Mouse (Mus musculus) urinary bladder, postnatal 25 days (tissue): ENCODE measurements around the gene Otogl.
A peak's percentile ranks its signal among the peaks of the same experiment; 100 is the strongest.

Experiments
- DNase-seq: peaks from one replicate; pipeline ENCODE4 v3.0.0; 2022; ENCODE audit warnings: low spot score

The Otogl gene

DNA sequence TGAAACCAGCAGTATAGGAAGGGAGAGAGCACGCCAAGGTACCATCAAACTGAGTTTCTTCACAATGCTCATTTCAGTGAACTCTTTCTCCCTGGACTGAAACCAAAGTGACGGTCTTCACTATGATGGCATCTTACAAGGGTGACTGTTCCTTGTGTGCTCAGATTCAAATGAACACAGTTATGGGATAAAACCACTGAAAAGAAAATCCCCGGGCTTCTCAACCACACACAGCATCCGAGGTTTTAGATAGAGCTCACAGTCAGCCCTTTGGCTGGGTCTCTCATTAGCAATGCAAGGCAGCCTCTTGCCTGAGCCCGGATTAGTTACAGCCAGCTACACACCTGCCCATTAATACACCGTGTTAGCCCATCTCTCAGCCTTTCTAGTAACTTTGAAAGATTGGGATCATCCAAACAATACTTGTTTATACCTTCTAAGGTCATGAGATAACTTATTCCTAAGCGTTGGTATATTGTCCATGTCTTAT, at the start of gene Otogl:
Gene Otogl, minus strand, starts transcription at position 51 of the 490 bp plus-strand sequence.
- no peak for DNase-seq

DNA sequence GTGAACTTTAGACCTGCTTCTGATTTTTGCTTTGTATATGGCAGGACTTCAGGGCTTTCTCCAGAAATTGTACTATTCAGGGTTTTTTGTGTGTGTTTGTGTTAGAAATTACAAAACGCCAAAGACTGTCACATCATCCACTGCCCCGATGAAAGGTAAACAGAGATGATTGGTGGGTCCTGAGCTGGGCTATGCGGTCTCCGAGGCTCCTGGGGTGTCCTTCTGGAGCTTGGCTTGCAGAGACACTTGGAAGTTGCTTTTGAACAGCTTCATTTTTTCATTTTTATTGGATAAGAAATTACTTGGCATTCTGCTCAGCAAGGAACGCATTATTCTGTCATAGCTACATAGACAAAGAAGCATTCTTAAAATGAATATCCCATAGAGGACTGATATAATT, 44.7 kb upstream of the Otogl start:
- no peak for DNase-seq

DNA sequence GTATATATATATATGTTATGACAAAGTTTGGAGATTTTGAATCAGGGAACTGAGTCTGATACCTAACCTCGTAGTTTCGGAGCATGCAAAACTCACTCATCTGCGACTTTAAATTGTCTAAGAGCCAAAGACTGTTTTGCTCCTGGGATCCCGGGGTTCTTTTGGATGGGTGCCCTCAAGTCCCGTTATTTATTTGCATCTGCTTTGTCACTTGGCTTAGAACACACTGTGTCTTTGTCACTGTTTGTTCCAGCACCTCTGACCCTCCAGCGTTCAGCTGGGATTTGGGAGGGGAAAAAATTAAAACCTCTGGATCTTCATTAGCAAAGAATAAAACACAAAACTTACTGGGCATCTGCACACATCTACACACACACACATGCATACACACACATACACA, 42.5 kb upstream of the Otogl start:
- no peak for DNase-seq

DNA sequence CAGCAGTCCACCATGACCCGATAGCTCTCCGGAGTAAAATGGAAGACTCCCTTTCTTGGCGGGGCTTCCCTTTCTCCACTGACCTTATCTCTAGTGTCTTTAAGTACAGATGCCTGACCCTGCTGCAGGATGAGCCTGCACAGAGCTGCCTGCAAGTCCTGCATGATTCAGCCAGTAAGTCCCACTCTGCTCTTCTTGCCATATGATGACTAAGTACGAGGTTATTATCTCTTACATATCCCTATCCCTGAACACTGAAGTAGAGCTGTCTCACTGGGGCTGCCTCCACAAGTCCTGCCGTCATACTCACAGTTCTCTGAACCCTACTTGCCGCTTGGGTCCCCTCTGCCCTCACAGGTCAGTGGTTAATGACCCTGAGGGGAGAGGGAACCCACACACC, 39.7 kb upstream of the Otogl start:
- no peak for DNase-seq

DNA sequence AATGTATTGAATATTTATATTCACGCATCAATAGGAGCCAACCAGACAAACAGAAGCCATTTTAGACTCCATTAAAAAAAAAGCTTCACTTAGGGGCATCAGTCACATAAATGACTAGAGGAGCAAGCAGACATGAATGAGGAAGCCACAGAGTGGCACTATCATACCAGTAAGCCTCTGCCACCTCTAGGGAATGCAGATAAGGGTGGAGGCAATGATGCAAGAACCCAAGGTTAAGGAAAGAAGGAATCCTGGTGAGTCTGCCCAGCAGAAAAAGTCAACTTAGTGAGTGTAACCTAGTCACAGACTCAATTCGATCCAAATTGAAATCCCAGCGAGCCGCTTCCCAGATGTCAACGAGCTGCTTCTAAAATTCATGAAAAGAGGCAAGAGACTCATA, 38.0 kb upstream of the Otogl start:
- no peak for DNase-seq

DNA sequence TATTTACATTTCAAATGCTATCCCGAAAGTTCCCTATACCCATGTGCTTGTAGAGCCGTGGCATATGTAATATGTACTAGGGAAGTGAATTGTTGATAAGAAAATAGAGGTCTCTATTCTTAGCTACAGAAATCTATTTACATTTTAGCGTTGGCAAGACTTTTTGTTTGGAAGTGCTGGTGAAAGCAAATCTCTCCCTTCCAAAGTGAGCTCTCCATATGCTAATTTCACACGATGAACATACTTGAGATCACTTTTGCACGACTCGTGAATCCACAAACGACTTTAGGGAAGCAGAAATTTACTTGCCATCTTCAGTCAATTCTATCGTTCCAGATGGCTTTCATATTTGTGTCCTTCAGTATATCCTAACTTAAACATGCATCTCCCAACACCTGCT, 36.7 kb upstream of the Otogl start:
- DNase-seq, result no peak

DNA sequence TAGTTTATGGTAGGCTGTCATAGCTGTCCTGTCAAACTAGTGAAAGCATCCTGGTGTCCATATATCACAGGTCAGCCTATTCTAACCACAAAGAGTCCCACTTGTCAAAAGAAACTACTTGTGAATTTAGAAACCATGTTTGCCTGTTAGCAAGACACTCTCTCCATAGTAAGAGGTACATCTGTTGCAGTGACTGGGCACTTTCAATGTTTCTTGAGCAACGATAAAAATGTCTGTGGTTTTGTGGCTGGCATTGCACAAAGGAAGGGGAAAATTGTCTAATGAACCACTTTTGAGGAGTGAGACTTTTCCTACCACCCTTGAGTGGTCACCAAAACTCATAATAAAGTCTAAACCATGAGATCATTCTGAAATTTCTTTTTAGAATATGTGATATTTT, 36.1 kb upstream of the Otogl start:
- no peak for DNase-seq

DNA sequence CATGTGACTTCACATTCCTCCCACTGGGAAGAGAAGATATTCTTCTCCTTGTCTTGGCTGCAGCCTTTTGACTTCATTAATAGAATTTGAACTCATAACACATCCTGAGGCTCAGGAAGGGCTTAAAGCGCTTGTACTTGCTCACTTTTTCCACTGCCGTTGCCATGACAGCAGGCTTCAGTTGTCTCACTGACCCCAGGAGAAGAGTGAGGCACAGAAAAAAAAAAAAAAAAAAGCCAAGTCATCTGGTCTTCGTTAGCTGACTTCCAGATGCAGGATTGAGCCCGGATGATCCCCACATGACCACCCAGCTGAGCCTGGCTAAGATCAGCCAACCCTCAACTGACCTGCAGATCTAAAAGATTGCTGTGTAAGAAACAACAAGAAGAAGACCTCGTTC, 34.4 kb upstream of the Otogl start:
- no peak for DNase-seq

DNA sequence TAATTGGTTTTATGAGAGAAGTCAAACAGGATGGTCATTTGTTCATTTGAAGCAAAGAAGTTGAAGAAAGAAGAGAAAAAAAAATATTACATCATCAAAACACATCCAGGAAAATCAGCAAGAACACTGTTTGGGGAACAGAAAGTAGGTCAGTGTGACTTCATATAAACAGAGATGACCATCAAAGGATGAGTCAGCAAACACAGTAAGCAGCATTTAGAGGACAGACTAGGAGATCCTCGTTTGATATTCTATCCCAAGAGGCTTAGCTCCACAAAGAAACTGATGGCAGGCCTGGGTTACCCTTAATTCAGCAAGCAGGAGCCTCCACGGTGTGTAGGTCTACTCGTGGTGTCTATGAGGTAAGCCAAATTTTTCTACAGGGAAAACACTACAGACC, 31.9 kb upstream of the Otogl start:
- no peak for DNase-seq

DNA sequence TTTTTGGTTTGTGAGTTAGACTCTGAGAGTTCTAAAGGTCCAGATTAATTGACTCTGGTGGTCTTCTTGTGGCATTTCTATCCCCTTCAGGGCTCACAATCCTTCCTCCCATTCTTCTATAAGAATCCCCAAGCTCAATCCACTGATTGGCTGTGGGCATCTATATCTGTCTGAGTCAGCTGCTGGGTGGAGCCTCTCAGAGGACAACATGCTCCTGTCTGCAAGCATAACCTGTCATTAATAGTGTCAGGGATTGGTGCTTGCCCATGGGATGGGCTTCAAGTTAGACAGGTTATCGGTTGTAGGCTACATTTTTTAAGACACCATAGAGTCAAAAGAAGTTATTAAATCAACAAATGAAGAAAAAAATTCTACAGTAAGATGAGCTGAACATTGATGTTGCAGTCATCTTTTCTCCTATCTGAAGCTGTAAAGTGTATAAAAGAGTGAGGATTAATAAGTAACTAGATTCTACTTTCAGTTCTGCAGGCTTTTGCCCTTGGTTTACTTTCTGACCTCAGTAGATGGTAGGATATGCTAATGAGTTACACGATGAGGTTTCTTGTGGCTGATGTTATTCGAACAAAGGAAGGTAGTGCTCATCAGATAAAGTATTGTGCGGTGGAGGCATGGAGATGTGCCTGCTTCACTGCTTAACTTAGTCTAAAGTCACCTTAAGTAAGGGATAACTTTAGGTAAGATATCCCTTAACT, 29.4 kb upstream of the Otogl start:
- no peak for DNase-seq

DNA sequence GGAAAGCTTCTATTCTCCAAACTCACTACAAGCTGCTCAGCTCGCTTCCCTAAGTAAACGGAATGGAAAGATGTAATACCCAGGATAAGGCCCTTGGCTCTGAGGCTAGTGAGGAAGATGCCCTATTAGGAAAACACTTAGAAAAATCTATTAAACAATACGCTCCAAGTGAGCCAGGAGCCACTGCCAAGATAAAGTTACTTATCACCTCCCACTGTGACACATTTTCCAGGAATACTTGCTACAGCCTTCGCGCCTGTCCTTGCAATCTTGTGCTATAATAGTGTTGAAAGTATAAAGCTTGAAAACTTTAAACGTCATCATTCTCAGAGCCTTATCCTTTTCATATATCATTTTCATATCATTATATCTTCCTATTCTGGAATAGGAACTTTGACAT, 28.4 kb upstream of the Otogl start:
- DNase-seq, result no peak

DNA sequence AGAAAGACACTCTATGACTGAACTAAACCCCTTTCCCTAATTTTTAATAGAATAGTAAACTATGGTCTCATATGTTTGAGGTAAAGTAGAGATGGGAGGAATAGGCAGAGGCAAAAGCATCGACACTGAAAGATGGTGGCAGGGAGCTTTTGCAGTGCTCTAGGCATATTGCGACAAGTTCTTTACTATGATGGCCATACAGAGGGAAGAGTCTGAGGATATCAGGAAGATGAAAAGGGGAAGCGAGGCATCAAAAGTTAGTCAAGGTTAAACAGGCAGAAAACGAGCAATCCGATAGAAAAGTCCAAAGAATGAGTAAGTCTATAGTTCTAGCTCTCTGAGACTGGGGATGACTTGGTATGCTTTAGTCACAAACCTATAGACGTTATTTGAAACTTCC, 27.9 kb upstream of the Otogl start:
- no peak for DNase-seq

DNA sequence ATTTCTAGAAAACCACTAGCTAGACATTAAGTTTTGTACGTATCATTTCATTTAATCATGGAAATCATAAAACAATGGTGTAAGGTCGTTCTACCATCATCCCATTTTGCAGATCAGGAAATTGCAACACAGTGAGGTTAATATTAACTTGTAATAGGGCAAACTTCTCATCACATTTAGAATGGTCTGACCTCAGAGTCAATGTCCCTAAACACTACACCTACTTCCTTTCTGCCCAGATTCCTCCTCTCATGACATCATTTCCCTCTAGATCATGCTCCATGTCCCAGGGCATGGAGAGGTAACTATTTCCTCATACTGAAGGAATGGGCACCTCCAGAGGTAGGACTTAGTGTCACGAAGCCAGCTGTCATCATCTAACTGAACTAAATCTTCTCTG, 22.1 kb upstream of the Otogl start:
- no peak for DNase-seq

DNA sequence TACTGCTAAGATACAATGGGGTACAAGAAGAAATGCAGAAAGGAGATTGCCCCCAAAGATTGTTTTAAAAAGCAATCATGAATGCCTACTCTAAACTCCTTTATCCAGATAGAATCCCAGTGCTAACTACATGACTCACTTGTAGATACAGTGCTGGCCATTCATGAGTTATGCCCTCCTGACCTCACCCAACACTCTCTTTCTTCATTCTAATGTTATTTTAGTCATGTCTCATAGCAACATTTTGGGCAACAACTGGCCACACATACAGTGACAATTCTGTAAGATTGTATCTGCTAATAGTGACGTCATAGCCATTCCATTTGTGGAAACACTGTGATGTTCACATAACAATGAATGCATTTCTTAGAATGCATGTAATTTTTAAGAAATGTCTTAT, 21.6 kb upstream of the Otogl start:
- DNase-seq, result no peak

DNA sequence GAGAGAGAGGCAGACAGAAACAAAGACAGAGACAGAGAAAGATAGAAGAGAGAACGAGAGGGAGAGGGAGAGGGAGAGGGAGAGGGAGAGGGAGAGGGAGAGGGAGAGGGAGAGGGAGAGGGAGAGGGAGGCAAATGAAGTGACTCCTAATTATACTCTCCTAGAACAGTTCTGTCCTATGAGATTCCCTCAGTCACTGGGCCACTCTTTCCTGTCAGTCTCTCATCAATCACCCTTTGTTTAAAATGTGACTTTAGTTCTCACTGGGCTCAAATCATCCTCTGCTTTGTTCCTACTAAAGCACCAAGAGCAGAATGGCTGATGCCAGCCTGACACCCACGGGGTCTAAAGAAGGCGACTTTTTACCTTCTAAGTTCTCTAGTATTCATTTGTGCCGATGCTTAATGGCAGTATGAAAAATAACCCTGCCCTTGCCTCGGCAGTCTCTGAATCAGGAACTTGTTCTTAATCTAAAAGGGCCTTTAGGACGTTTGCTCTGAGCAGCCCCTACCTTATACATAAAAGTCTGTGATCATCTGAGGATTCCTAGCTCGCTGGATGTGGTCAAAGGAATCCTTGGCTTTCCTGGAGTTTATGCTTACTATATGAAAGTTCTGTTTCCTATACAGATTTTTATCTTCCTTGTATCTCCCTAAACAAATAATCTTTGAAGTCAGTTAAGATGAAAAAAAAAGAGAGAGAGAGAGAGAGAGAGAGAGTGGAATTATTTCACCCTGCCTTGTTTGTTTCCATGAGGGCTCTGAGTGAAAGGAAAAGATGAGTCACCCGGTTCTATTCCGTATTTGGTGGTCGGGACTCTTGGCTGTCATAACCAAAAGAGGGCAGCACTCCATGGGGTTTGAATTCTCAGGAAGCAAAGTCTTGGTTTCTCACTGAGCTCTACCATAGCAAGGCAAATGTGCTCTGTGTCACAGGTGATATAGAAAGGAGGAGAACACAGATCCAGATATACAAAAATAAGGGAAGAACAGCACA, 20.2 kb upstream of the Otogl start:
- peak; percentile 18 for DNase-seq

DNA sequence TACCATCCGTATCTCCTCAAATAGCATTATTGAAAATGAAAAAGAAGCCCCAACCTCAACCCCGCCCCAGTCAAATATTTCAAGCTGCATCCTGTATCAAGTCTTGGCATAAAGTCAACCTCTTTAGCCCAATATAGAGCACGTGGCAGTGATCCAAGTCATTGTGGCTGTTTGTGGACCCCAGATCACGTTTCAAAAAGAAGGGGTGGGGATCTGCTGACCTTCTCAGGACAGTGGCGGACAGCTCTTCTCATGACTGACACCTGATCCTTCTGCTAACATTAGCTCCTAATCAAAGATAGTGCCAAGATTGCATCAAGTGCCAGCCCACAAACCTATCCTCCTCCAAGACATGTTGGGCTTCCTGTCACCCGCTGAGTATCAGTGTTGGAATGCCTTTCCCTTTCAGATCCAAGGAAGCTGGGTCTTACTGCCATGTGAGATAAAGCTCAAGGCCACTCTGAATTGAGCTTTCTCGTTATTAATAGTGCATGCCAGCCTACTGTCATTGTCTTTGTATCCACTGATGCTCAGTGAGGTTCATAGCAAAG, 18.6 kb upstream of the Otogl start:
- DNase-seq, result no peak

DNA sequence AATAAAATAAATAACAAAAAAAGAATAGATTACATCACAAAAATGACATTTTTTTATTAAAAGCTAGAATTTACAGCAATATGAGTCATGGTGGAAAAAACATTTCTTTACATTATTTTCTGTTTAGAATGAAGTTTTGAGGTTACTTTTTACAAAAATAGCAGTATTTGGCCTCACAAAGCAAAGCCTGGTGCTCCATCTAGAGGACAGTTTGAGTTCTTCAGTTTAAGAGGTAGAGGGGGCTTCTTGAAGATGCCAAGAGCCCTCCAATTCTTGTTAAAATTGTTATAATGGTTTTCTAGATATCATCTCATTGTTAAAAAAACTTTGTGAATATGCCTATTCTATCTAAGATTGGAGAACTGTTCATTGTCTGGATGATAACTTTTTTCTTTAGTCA, 13.4 kb upstream of the Otogl start:
- DNase-seq, result no peak

DNA sequence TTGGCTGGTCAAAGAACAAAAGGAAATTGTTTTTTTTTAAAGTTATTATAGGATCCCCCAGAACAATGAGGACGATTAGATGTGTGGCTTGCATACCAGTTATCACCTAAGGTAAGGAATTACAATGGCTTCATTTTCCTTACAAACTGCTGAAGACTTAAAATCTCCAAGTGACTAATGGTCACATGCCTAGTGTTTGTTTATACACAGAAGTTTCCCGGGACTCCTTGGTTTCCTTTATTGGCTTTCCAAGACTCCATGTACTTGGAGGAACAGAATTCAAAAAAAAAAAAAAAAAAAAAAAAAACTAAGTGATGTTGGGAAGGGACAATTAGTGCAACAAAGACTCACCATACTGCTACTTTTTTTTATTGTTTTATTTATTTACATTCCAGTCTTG, 11.9 kb upstream of the Otogl start:
- DNase-seq, result no peak

DNA sequence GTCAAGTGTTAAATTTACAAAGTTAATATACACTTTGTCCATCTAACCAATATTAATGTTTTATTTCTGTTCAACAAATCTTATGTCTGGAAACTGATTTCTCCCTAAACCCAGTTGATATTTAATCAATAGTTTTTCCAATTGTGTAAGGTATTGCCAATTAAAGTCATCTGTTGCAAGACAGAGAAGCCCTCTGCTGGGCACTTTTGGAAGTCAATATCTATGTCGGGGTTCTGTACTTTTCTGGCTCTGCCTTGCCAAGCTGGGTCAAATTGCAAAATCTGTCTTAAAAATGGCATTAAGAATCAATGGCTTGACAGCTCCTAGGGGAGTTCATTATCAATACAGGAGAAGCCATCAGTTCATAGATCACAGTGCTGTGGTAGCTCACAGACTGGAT, 10.8 kb upstream of the Otogl start:
- no peak for DNase-seq

DNA sequence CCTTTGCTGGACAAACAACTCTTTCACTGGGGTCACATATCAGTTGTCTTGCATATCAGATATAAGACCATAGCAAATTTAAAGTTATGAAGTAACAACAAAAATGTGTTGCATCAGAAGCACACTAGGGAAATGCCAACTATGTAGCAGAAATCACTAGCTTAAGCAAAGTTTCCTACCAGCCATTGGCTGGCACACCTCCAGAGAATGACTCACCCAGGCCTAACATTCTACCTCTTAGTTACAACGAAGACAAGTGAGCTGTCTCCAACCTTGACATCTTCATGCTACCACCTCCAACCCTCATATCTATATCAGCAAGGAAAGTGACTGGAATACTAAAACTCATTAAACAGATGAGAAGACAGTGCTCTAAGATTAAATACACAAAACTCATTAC, 9.6 kb upstream of the Otogl start:
- DNase-seq, result peak; percentile 25

DNA sequence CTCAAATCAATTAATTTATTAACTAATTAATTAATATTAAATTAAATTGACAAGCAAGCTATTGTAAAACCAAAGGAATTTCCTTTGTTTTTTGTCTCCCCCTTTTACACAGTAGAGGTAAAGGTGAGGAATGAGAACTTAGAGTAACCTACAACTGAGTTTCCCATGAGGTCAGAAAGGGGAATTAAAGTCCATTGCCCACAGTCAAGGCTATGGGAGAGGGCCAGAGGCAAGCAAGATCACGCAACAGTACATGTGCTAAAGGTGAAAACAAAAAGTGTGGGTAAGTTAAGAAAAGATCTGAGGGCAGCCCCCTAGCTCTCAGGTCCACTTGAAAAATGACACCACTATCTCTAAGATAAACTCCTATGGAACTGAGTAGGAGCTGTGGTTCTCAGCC, 9.2 kb upstream of the Otogl start:
- DNase-seq, result no peak

DNA sequence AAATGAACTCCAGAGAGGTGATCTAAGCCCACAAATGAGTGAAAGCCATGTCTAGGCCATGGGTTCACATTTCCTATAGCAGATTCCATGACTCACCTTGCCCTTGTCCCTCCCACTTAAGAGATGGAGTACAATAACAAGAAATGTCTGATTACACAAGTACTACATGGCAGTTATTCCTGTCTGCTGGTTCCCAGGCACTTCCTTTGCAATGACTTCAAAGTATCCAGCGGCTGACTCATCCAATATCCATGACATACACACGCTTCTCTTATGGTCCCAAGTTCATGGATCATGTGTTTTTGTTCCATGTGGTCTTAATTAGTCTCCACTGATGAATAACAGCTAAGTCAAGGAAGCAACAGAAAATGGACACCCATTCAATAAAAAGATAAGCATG, 1.1 kb upstream of the Otogl start:
- no peak for DNase-seq

DNA sequence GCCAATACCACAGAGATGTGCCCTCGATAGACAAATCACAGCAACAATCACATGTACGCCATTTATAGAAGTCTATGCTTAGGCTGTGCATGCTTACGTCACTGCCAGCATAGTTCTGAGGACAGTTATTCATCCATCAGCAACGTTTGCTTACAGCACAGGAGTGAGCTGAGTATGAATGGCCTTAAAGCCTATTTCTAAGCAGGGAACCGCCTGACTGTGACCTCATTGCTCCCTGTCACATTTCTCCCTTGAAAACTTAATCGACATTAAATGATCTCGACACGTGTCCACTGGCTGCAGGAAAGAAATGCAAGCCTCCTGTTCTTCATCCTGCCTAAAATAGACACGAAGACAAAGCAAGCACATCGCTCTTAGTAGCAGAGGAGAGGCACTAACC, 5.5 kb downstream of the Otogl start:
- DNase-seq, result no peak
